Mouse (Mus musculus): Measurements from ENCODE around the gene Pcsk5. TPM values are rescaled to one million over a fixed set of nuclear protein-coding genes. Genes with fewer than 3 reads are reported as not detected.

Gene Pcsk5
- polyA plus RNA-seq, 1 experiment from 2014 or later = 8.5 TPM

DNA sequence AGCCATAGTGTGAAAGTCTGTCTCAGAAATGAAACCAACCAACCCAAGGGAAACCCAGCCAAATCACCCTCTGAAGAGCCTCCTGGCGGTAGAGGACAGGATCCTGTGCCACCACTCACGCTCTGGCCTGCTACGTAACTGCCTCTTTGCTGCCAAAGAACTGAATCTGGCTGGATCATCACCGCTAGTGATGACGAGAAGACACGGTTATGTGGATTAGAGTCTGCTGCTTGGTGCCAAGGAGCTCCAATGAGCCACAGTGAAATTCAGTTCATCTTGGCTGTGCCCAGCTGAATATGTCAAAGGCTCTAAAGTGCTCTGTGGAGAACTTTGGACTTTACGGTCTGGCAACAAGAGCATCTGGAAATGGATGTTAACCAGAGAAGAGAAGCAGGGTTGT lies 282.3 kb downstream of the Pcsk5 start:
- Histone ChIP-seq H3K4me1 (ENCODE audit: control insufficient read depth, insufficient read depth, low read length) (no peaks in the 10 kb centered on the region), H3K4me2 (ENCODE audit: low read length) (no peak overlapping the region), H3K9ac (ENCODE audit: low read depth, low read length) (no peak overlapping the region), H3K27me3 (ENCODE audit: control insufficient read depth, insufficient read depth, low read depth, low read length) (no peaks in the 10 kb centered on the region), H3K9me3 (replicated peaks; ENCODE audit: control insufficient read depth, low read length, poor library complexity, severe bottlenecking) (no peaks in the 10 kb centered on the region), H3K4me3 (ENCODE audit: low read depth, low read length) (no peak overlapping the region), H3K27ac (ENCODE audit: low read length) (no peak overlapping the region), H3K36me3 (ENCODE audit: control insufficient read depth, insufficient read depth, low read length) (no peaks in the 10 kb centered on the region)
- no peak for ATAC-seq
- WGBS = 95% methylated on average over 7 of the region's 7 CpGs

DNA sequence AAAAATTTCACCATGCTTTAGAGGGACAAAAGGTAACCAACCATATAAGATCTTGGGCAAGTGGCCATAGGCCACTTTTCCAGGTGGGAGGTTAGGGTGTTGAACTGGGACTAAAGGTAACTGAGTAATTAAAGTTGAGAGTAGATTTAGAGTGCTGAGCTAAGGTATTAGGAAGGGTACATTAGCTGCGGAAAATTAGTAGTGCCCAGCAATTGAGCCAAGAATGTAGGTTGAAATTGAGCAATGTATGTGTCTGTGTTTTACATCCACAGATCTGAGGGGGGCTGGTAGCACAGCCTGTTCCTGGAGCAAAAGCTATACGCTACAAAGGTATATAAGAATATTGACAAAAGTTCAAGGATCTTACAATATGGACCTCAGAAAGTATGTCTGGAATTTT lies 282.9 kb downstream of the Pcsk5 start:
- Histone ChIP-seq H3K4me3 (ENCODE audit: low read depth, low read length) (no peak overlapping the region), H3K4me2 (ENCODE audit: low read length) (no peak overlapping the region), H3K4me1 (ENCODE audit: control insufficient read depth, insufficient read depth, low read length) (no peaks in the 10 kb centered on the region), H3K9ac (ENCODE audit: low read depth, low read length) (no peak overlapping the region), H3K36me3 (ENCODE audit: control insufficient read depth, insufficient read depth, low read length) (no peaks in the 10 kb centered on the region), H3K27me3 (ENCODE audit: control insufficient read depth, insufficient read depth, low read depth, low read length) (no peaks in the 10 kb centered on the region), H3K9me3 (replicated peaks; ENCODE audit: control insufficient read depth, low read length, poor library complexity, severe bottlenecking) (no peaks in the 10 kb centered on the region), H3K27ac (ENCODE audit: low read length) (no peak overlapping the region)
- ATAC-seq = no peak
- WGBS = 97% methylated on average over 2 of the region's 2 CpGs

DNA sequence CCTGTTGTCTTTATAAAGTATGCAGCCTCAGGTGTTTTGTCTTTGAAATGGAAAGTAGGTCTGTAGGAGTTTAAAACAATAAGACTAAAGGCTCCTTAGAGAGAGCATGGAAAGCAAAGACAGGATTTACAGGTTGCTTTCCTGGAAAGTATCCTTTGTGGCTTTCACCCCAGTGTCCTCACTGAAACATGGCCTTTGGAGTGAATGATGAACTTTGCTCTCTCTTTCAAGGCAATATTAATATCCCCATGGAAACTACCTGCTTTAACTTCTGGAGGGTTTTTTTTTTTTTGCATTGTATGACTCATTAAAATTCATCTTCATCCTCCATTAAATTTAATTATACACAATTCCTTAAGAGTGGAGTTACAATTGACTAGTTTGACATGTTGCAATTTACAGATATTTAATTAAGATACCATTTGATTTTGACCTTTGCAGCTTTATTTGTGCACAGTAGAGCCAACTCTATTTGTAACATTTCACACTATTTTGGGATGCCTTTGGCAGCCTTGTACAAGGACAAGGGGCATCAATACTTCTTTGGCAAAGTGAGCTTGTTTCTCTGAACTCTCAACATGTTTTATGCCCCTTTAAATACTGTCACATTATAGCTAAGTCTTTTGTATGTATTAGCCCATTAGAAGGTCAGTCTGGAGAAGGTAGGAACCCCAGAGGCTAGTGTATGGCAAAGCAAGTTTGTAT lies 283.9 kb downstream of the Pcsk5 start:
- Histone ChIP-seq H3K4me2 (ENCODE audit: low read length) (no peak overlapping the region), H3K27me3 (ENCODE audit: control insufficient read depth, insufficient read depth, low read depth, low read length) (no peaks in the 10 kb centered on the region), H3K27ac (ENCODE audit: low read length) (no peak overlapping the region), H3K4me3 (ENCODE audit: low read depth, low read length) (no peak overlapping the region), H3K36me3 (ENCODE audit: control insufficient read depth, insufficient read depth, low read length) (no peaks in the 10 kb centered on the region), H3K4me1 (ENCODE audit: control insufficient read depth, insufficient read depth, low read length) (no peaks in the 10 kb centered on the region), H3K9ac (ENCODE audit: low read depth, low read length) (no peak overlapping the region), H3K9me3 (replicated peaks; ENCODE audit: control insufficient read depth, low read length, poor library complexity, severe bottlenecking) (no peaks in the 10 kb centered on the region)
- no peak for ATAC-seq

DNA sequence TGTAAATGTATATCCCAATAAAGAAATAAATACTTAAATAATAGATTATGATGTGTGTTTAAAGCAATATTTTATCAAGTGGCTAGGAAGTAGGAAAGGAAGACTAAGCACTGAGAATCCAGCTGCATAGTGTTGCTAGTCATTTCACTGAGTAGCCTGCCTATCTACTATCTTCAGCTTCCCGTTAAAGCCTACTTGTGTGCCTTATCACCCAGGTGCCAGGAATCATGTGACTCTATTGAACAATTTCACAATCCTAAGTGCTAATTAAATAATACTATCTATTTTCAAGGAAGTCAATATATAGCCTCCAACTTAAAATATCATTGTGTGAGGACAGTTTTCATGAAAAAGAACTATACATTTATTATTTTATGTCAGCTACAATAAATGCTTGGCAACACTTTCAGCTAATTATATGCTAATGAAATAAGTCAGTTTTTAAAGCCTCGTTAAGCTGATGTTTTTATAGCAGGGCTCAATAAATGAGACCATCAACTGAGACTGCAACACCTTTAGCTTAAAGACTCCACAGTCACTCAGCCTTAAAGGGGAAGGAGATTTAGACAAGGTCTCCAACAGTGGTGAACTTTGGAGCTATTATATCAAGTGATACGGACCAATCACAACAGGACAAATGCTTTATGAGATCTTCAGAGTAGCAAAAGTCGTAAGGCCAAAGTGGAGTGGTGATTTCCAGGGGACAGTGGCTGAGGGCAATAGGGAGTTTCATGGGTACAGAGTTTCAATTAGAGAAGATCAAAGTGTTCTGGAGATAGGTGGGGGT lies 308.5 kb downstream of the Pcsk5 start:
- WGBS = 76% methylated on average over 4 of the region's 4 CpGs
- Histone ChIP-seq H3K36me3 (ENCODE audit: control insufficient read depth, insufficient read depth, low read length) (no peaks in the 10 kb centered on the region), H3K4me1 (ENCODE audit: control insufficient read depth, insufficient read depth, low read length) (no peaks in the 10 kb centered on the region), H3K27me3 (ENCODE audit: control insufficient read depth, insufficient read depth, low read depth, low read length) (no peaks in the 10 kb centered on the region), H3K9me3 (replicated peaks; ENCODE audit: control insufficient read depth, low read length, poor library complexity, severe bottlenecking) (no peaks in the 10 kb centered on the region), H3K4me2 (ENCODE audit: low read length) (no peak overlapping the region), H3K4me3 (ENCODE audit: low read depth, low read length) (no peak overlapping the region), H3K9ac (ENCODE audit: low read depth, low read length) (no peak overlapping the region), H3K27ac (ENCODE audit: low read length) (no peak overlapping the region)
- ATAC-seq = no peak

DNA sequence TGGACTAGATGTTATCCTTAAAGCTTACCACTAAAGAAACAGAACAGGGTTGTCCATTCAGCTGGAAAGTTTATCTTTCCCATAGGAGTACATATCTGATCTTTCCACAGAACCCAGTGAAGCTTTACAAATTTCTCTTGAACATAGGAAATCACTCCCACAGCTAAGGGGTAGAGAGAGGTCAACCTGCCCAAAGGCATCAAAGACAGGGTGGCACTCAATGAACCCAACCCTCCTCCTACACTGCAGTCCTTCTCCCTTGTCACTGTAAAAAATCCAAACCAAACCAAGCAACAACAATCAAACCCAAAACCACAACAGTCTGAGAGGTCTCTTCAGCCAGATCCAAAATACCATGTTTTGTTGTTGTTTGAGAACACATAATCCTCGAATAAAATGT lies 311.9 kb downstream of the Pcsk5 start:
- no peaks in the 10 kb centered on the region for H3K4me1 ChIP-seq (ENCODE audit: control insufficient read depth, insufficient read depth, low read length)
- H3K9ac ChIP-seq (ENCODE audit: low read depth, low read length) = no peak overlapping the region
- no peak for ATAC-seq
- H3K36me3 ChIP-seq (ENCODE audit: control insufficient read depth, insufficient read depth, low read length) = no peaks in the 10 kb centered on the region
- no peak overlapping the region for H3K4me3 ChIP-seq (ENCODE audit: low read depth, low read length)
- no peak overlapping the region for H3K4me2 ChIP-seq (ENCODE audit: low read length)
- H3K9me3 ChIP-seq (replicated peaks; ENCODE audit: control insufficient read depth, low read length, poor library complexity, severe bottlenecking) = peaks cover 4% of the 10 kb centered on the region; the same call in 1 of the 2 replicates
- H3K27me3 ChIP-seq (ENCODE audit: control insufficient read depth, insufficient read depth, low read depth, low read length) = no peaks in the 10 kb centered on the region
- 84% methylated on average over 1 of the region's 1 CpGs for WGBS
- no peak overlapping the region for H3K27ac ChIP-seq (ENCODE audit: low read length)

DNA sequence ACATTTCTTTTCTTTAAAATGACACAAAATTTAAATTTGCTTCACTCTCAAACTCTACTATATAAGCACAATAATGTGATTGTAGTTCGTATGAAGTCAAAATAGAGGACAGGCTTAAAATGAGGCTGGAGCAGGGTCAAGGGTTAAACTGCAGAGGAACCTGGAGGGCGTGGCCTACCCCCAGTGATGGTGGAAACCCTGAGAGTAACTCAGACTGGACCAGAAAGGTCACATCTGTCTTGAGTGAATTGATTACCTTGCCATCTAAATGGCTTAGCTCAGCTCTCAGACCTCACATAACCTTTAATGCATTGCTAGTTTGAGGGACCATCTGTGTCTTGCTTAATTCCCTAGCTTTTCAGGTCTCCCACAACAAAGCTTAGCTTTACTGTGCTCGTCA lies 323.0 kb downstream of the Pcsk5 start:
- ATAC-seq = no peak
- H3K4me2 ChIP-seq (ENCODE audit: low read length) = no peak overlapping the region

DNA sequence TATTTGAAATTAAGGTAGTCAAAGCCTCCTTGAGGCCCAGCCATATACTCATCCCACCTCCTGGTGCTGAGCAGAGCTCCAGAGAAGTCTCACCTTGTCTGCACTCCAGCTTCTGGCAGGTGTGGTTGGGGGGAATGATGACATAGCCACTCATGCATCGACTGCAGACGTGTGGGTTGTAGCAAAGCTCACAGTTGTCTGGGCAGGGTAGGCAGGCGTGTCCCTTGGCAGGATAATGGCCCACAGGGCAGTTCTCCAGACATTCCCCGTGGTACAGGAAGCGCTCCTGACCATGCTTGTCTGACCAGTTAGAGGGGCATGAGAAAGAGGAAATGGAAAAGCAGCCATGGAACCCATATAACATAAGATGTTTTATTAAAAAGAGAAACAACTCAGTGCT lies 326.1 kb downstream of the Pcsk5 start:
- H3K36me3 ChIP-seq (ENCODE audit: control insufficient read depth, insufficient read depth, low read length) = no peaks in the 10 kb centered on the region
- no peak overlapping the region for H3K4me3 ChIP-seq (ENCODE audit: low read depth, low read length)
- H3K4me1 ChIP-seq (ENCODE audit: control insufficient read depth, insufficient read depth, low read length) = no peaks in the 10 kb centered on the region
- no peak overlapping the region for H3K9ac ChIP-seq (ENCODE audit: low read depth, low read length)
- no peak overlapping the region for H3K27ac ChIP-seq (ENCODE audit: low read length)
- H3K4me2 ChIP-seq (ENCODE audit: low read length) = no peak overlapping the region
- 89% methylated on average over 5 of the region's 5 CpGs for WGBS
- H3K27me3 ChIP-seq (ENCODE audit: control insufficient read depth, insufficient read depth, low read depth, low read length) = no peaks in the 10 kb centered on the region
- ATAC-seq = no peak
- no peaks in the 10 kb centered on the region for H3K9me3 ChIP-seq (replicated peaks; ENCODE audit: control insufficient read depth, low read length, poor library complexity, severe bottlenecking)

More for the DNA sequence above, 323.0 kb downstream of the Pcsk5 start:
- no peaks in the 10 kb centered on the region for H3K4me1 ChIP-seq (ENCODE audit: control insufficient read depth, insufficient read depth, low read length)
- no peak overlapping the region for H3K27ac ChIP-seq (ENCODE audit: low read length)
- no peaks in the 10 kb centered on the region for H3K9me3 ChIP-seq (replicated peaks; ENCODE audit: control insufficient read depth, low read length, poor library complexity, severe bottlenecking)
- H3K4me3 ChIP-seq (ENCODE audit: low read depth, low read length) = no peak overlapping the region
- H3K9ac ChIP-seq (ENCODE audit: low read depth, low read length) = no peak overlapping the region
- H3K27me3 ChIP-seq (ENCODE audit: control insufficient read depth, insufficient read depth, low read depth, low read length) = no peaks in the 10 kb centered on the region
- no peaks in the 10 kb centered on the region for H3K36me3 ChIP-seq (ENCODE audit: control insufficient read depth, insufficient read depth, low read length)
- 70% methylated on average over 3 of the region's 3 CpGs for WGBS

DNA sequence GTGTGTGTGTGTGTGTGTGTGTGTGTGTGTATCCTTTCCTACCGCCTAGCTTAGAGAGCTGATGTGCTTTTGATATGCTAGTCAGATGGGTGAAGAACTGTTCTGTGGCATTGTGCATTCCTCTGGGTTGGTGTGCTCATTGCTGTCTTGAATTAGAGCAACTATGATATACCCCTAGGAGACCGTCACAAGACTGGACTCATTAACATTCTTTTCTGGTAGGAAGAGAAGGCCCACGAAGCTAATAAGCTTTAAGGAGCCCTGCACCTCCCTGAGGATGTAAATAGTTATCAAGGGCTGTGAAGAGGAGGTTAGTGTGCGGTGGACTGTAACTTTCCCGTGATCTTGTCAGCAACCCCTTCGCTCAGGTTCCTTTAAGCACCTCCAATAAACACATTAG lies 333.2 kb downstream of the Pcsk5 start:
- H3K36me3 ChIP-seq (ENCODE audit: control insufficient read depth, insufficient read depth, low read length) = no peaks in the 10 kb centered on the region
- no peaks in the 10 kb centered on the region for H3K27me3 ChIP-seq (ENCODE audit: control insufficient read depth, insufficient read depth, low read depth, low read length)
- ATAC-seq = no peak
- H3K4me2 ChIP-seq (ENCODE audit: low read length) = no peak overlapping the region
- no peak overlapping the region for H3K27ac ChIP-seq (ENCODE audit: low read length)
- H3K9me3 ChIP-seq (replicated peaks; ENCODE audit: control insufficient read depth, low read length, poor library complexity, severe bottlenecking) = no peaks in the 10 kb centered on the region
- WGBS = 67% methylated on average over 6 of the region's 6 CpGs
- H3K9ac ChIP-seq (ENCODE audit: low read depth, low read length) = no peak overlapping the region
- no peak overlapping the region for H3K4me3 ChIP-seq (ENCODE audit: low read depth, low read length)
- H3K4me1 ChIP-seq (ENCODE audit: control insufficient read depth, insufficient read depth, low read length) = no peaks in the 10 kb centered on the region

DNA sequence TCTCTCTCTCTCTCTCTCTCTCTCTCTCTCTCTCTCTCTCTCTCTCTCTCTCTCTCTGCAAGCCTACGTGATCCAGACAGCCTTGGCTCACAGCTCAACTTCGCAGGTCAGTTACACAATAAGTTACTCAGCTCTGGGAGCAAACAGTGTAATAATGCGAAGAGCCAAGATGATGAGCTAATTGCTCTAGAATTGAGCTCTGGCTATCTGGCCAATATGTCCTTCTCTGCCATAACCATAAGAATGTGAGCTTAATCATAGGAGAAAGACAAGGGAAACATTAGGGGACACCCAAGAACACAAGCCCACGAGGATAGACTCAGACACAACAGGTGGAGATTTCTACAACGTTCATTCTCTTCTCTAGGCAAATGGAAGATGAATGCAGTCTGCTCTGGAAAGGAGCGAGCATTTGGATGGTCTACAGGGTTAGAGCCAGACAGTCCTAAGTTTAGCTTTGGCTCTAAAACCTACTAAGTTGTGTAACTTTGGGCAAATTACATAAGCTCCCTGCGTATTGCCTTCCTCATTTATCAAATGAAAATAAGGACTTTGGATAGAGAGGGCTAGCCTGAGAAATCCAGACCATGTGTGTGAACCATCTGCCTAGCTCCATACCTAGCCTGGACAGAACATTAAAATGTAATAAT lies 338.7 kb downstream of the Pcsk5 start:
- Histone ChIP-seq H3K4me3 (ENCODE audit: low read depth, low read length) (no peak overlapping the region), H3K4me2 (ENCODE audit: low read length) (no peak overlapping the region), H3K27ac (ENCODE audit: low read length) (no peak overlapping the region), H3K36me3 (ENCODE audit: control insufficient read depth, insufficient read depth, low read length) (no peaks in the 10 kb centered on the region), H3K9ac (ENCODE audit: low read depth, low read length) (no peak overlapping the region), H3K4me1 (ENCODE audit: control insufficient read depth, insufficient read depth, low read length) (no peaks in the 10 kb centered on the region), H3K27me3 (ENCODE audit: control insufficient read depth, insufficient read depth, low read depth, low read length) (no peaks in the 10 kb centered on the region), H3K9me3 (replicated peaks; ENCODE audit: control insufficient read depth, low read length, poor library complexity, severe bottlenecking) (no peaks in the 10 kb centered on the region)
- WGBS = 89% methylated on average over 7 of the region's 7 CpGs
- no peak for ATAC-seq

Data from midbrain, embryonic 16.5 days (tissue).